Mouse (Mus musculus) C2C12 (cell line): Measurements from ENCODE around the gene Ptprm.

Experiments used
- CTCF ChIP-seq: IDR thresholded peaks from one replicate; pipeline ENCODE4 v1.5.1; 2011; ENCODE audit not compliant: control insufficient read depth, insufficient read depth, insufficient read length
- FOSL1 ChIP-seq: IDR thresholded peaks from one replicate; pipeline ENCODE4 v1.8.0; 2011; ENCODE audit warnings: mild to moderate bottlenecking, low read length; ENCODE audit not compliant: poor library complexity, insufficient read depth, severe bottlenecking

- no peak for TF ChIP-seq CTCF
- TF ChIP-seq FOSL1 = no peak
Observed at GRCm38 (mm10) chr17:67301367-67301766, 52.9 kb downstream of the Ptprm start.
